Mouse (Mus musculus) megakaryocyte, embryonic 14.5 days (primary cell): ENCODE data around the gene Itpr1.

Source experiments
- FLI1 ChIP-seq: IDR thresholded peaks from 2 replicates; pipeline ENCODE4 v1.6.1; 2012; ENCODE audit warnings: low read length, inconsistent platforms, mixed read lengths
- GATA1 ChIP-seq: IDR thresholded peaks from 3 replicates; pipeline ENCODE4 v1.6.1; 2012; ENCODE audit warnings: mixed read lengths, low read length, inconsistent platforms, borderline replicate concordance

- TF ChIP-seq GATA1 (no peak), FLI1 (no peak)
Measured at GRCm38 (mm10) chr6:108408726-108409125, 195.8 kb downstream of the Itpr1 start.
